Mouse (Mus musculus): ENCODE data around the gene Ighmbp2.

The Ighmbp2 gene

GRCm38 (mm10) chr19:3282572-3283467 lies at the start of gene Ighmbp2, which contains the start of gene Mrpl21:
Gene Ighmbp2, minus strand, starts transcription at chr19:3283017.
Gene Mrpl21, plus strand, starts transcription at chr19:3282901.
- peak; percentile 93 for DNase-seq

- peak; percentile 86 for DNase-seq
Measured at GRCm38 (mm10) chr19:3326479-3327047, 43.7 kb upstream of the Ighmbp2 start.

GRCm38 (mm10) chr19:3325771-3326478 lies 43.1 kb upstream of the Ighmbp2 start:
- DNase-seq = peak; percentile 41

- peak; percentile 97 for DNase-seq
Measured at GRCm38 (mm10) chr19:3324931-3325711, 42.3 kb upstream of the Ighmbp2 start.

GRCm38 (mm10) chr19:3324271-3324811 lies 41.5 kb upstream of the Ighmbp2 start:
- DNase-seq = no peak

GRCm38 (mm10) chr19:3323753-3324270 lies 41.0 kb upstream of the Ighmbp2 start:
- DNase-seq = peak; percentile 90

- DNase-seq = peak; percentile 94
Measured at GRCm38 (mm10) chr19:3323201-3323621, 40.4 kb upstream of the Ighmbp2 start.

GRCm38 (mm10) chr19:3322261-3322969 lies 39.6 kb upstream of the Ighmbp2 start, which contains the start of gene Cpt1a:
Gene Cpt1a, plus strand, starts transcription at chr19:3322334.
- peak; percentile 65 for DNase-seq

GRCm38 (mm10) chr19:3321617-3322016 lies 38.8 kb upstream of the Ighmbp2 start:
- peak; percentile 91 for DNase-seq

GRCm38 (mm10) chr19:3320801-3321200 lies 38.0 kb upstream of the Ighmbp2 start:
- no peak for DNase-seq

- DNase-seq = no peak
Measured at GRCm38 (mm10) chr19:3320086-3320485, 37.3 kb upstream of the Ighmbp2 start.

- no peak for DNase-seq
Measured at GRCm38 (mm10) chr19:3319341-3319740, 36.5 kb upstream of the Ighmbp2 start.

GRCm38 (mm10) chr19:3307175-3307949 lies 24.5 kb upstream of the Ighmbp2 start:
- no peak for DNase-seq

GRCm38 (mm10) chr19:3304017-3304416 lies 21.2 kb upstream of the Ighmbp2 start:
- no peak for DNase-seq

- DNase-seq = peak; percentile 25
Measured at GRCm38 (mm10) chr19:3297775-3298174, 15.0 kb upstream of the Ighmbp2 start.

GRCm38 (mm10) chr19:3297034-3297433 lies 14.2 kb upstream of the Ighmbp2 start:
- DNase-seq = no peak

- no peak for DNase-seq
Measured at GRCm38 (mm10) chr19:3295245-3295644, 12.4 kb upstream of the Ighmbp2 start.

GRCm38 (mm10) chr19:3292993-3293392 lies 10.2 kb upstream of the Ighmbp2 start:
- DNase-seq = no peak

GRCm38 (mm10) chr19:3292028-3292427 lies 9.2 kb upstream of the Ighmbp2 start:
- DNase-seq = peak; percentile 75

GRCm38 (mm10) chr19:3289006-3289405 lies 6.2 kb upstream of the Ighmbp2 start:
- DNase-seq = no peak
